Mouse (Mus musculus): Measurements from ENCODE around the gene 9530077C05Rik. TPM values are rescaled to one million over a fixed set of nuclear protein-coding genes. Genes with fewer than 3 reads are reported as not detected.
"Not testable (repeated sequence)": the region's sequence is repeated elsewhere in the genome, so short reads cannot be mapped to it uniquely, and the experiment has no call there.

Gene 9530077C05Rik
- total RNA-seq, 2 experiments from 2014 or later, result 7.8 to 8.9 TPM

GRCm38 (mm10) chr9:22408344-22408743, 3.0 kb upstream of the 9530077C05Rik start:
- DNase-seq (ENCODE audit: extremely low spot score in 1 of 2, low spot score in 2 of 2), result not testable (repeated sequence)
- intact Hi-C loops (cut with DNase I), result loop anchor here (5.0 to 10.0 kb wide), 2 partner anchors 181 to 254 kb away; partner anchors contain the start of genes Pigyl and Zfp809

GRCm38 (mm10) chr9:22409501-22409900, 1.8 kb upstream of the 9530077C05Rik start:
- intact Hi-C loops (cut with DNase I), result loop anchor here (5.0 to 10.0 kb wide), 2 partner anchors 182 to 255 kb away; partner anchors contain the start of genes Pigyl and Zfp809
- DNase-seq (ENCODE audit: extremely low spot score in 1 of 2, low spot score in 2 of 2), result no peak

- intact Hi-C loops (cut with DNase I), result no loop called here
- no peak for DNase-seq (ENCODE audit: extremely low spot score in 1 of 2, low spot score in 2 of 2)
Measured at GRCm38 (mm10) chr9:22416187-22416586, 4.9 kb downstream of the 9530077C05Rik start.

- intact Hi-C loops (cut with DNase I), result no loop called here
- DNase-seq (ENCODE audit: extremely low spot score in 1 of 2, low spot score in 2 of 2), result no peak
Measured at GRCm38 (mm10) chr9:22417547-22417946, 6.2 kb downstream of the 9530077C05Rik start.

GRCm38 (mm10) chr9:22419877-22420276, 8.6 kb downstream of the 9530077C05Rik start:
- no peak for DNase-seq (ENCODE audit: extremely low spot score in 1 of 2, low spot score in 2 of 2)
- intact Hi-C loops (cut with DNase I), result no loop called here

- no peak for DNase-seq (ENCODE audit: extremely low spot score in 1 of 2, low spot score in 2 of 2)
- intact Hi-C loops (cut with DNase I), result no loop called here
Measured at GRCm38 (mm10) chr9:22420491-22420890, 9.2 kb downstream of the 9530077C05Rik start.

GRCm38 (mm10) chr9:22422559-22422958, 11.2 kb downstream of the 9530077C05Rik start:
- intact Hi-C loops (cut with DNase I), result no loop called here
- DNase-seq (ENCODE audit: extremely low spot score in 1 of 2, low spot score in 2 of 2), result no peak

- no peak for DNase-seq (ENCODE audit: extremely low spot score in 1 of 2, low spot score in 2 of 2)
- intact Hi-C loops (cut with DNase I), result no loop called here
Measured at GRCm38 (mm10) chr9:22423507-22423906, 12.2 kb downstream of the 9530077C05Rik start.

GRCm38 (mm10) chr9:22424196-22424595, 12.9 kb downstream of the 9530077C05Rik start:
- no peak for DNase-seq (ENCODE audit: extremely low spot score in 1 of 2, low spot score in 2 of 2)
- intact Hi-C loops (cut with DNase I), result no loop called here

GRCm38 (mm10) chr9:22424719-22425118, 13.4 kb downstream of the 9530077C05Rik start:
- DNase-seq (ENCODE audit: extremely low spot score in 1 of 2, low spot score in 2 of 2), result no peak
- intact Hi-C loops (cut with DNase I), result no loop called here

- no peak for DNase-seq (ENCODE audit: extremely low spot score in 1 of 2, low spot score in 2 of 2)
- intact Hi-C loops (cut with DNase I), result no loop called here
Measured at GRCm38 (mm10) chr9:22428028-22428665, 16.8 kb downstream of the 9530077C05Rik start.

GRCm38 (mm10) chr9:22428666-22429410, 17.5 kb downstream of the 9530077C05Rik start:
- DNase-seq (ENCODE audit: extremely low spot score in 1 of 2, low spot score in 2 of 2), result no peak
- intact Hi-C loops (cut with DNase I), result no loop called here

GRCm38 (mm10) chr9:22429533-22430241, 18.4 kb downstream of the 9530077C05Rik start:
- intact Hi-C loops (cut with DNase I), result no loop called here
- DNase-seq (ENCODE audit: extremely low spot score in 1 of 2, low spot score in 2 of 2), result no peak

GRCm38 (mm10) chr9:22430315-22430840, 19.1 kb downstream of the 9530077C05Rik start:
- no peak for DNase-seq (ENCODE audit: extremely low spot score in 1 of 2, low spot score in 2 of 2)
- intact Hi-C loops (cut with DNase I), result no loop called here

- no peak for DNase-seq (ENCODE audit: extremely low spot score in 1 of 2, low spot score in 2 of 2)
- intact Hi-C loops (cut with DNase I), result no loop called here
Measured at GRCm38 (mm10) chr9:22433221-22433620, 21.9 kb downstream of the 9530077C05Rik start.

- intact Hi-C loops (cut with DNase I), result no loop called here
- no peak for DNase-seq (ENCODE audit: extremely low spot score in 1 of 2, low spot score in 2 of 2)
Measured at GRCm38 (mm10) chr9:22434101-22434500, 22.8 kb downstream of the 9530077C05Rik start.

- intact Hi-C loops (cut with DNase I), result no loop called here
- DNase-seq (ENCODE audit: extremely low spot score in 1 of 2, low spot score in 2 of 2), result no peak
Measured at GRCm38 (mm10) chr9:22438826-22439225, 27.5 kb downstream of the 9530077C05Rik start.

GRCm38 (mm10) chr9:22443157-22443556, 31.8 kb downstream of the 9530077C05Rik start:
- no peak for DNase-seq (ENCODE audit: extremely low spot score in 1 of 2, low spot score in 2 of 2)
- intact Hi-C loops (cut with DNase I), result no loop called here

GRCm38 (mm10) chr9:22445123-22445522, 33.8 kb downstream of the 9530077C05Rik start:
- intact Hi-C loops (cut with DNase I), result no loop called here
- DNase-seq (ENCODE audit: extremely low spot score in 1 of 2, low spot score in 2 of 2), result no peak
